Mouse (Mus musculus) neural tube, embryonic 15.5 days (tissue): ENCODE measurements around the gene Nrm. TPM values are rescaled to one million over a fixed set of nuclear protein-coding genes. Genes with fewer than 3 reads are reported as not detected.
A peak's percentile ranks its signal among the peaks of the same experiment; 100 is the strongest.

ENCODE experiments used
- ATAC-seq: fragments of 200-750 bp; cut with Nextera tagmentation; 2 replicates; pipeline ENCODE4 v1.8.0; 2017; ENCODE audit warnings: mild to moderate bottlenecking, moderate TSS enrichment, moderate library complexity; ENCODE audit not compliant: low FRiP score
- H3K27ac ChIP-seq: fragments of 300-500 bp; sonication (generic); replicated peaks from 2 replicates; pipeline ENCODE4 v1.5.1; 2015; ENCODE audit warnings: mild to moderate bottlenecking, inconsistent platforms
- H3K27me3 ChIP-seq: fragments of 300-500 bp; sonication (generic); replicated peaks from 2 replicates; pipeline ENCODE4 v1.6.1; 2015; ENCODE audit warnings: inconsistent platforms
- H3K36me3 ChIP-seq: fragments of 300-500 bp; sonication (generic); 2 replicates; pipeline ENCODE4 v1.6.1; 2015; ENCODE audit warnings: inconsistent platforms
- H3K4me1 ChIP-seq: fragments of 300-500 bp; sonication (generic); 2 replicates; pipeline ENCODE4 v1.6.1; 2015; ENCODE audit warnings: inconsistent platforms
- H3K4me2 ChIP-seq: fragments of 300-500 bp; sonication (generic); 2 replicates; pipeline ENCODE4 v1.6.1; 2015; ENCODE audit warnings: inconsistent platforms, mild to moderate bottlenecking, moderate library complexity
- H3K4me3 ChIP-seq: fragments of 300-500 bp; sonication (generic); replicated peaks from 2 replicates; pipeline ENCODE4 v1.5.1; 2015; ENCODE audit warnings: mild to moderate bottlenecking, inconsistent platforms
- H3K9ac ChIP-seq: fragments of 300-500 bp; sonication (generic); replicated peaks from 2 replicates; pipeline ENCODE4 v1.6.1; 2015; ENCODE audit warnings: mild to moderate bottlenecking, inconsistent platforms
- H3K9me3 ChIP-seq: fragments of 300-500 bp; sonication (generic); replicated peaks from 2 replicates; pipeline ENCODE4 v1.6.1; 2016; ENCODE audit warnings: inconsistent platforms
- WGBS: fragments of 180-500 bp; shearing (Covaris S2); methylation state at CpG from one replicate; pipeline ENCODE4 v1.1.7; 2015; ENCODE audit warnings: mixed read lengths; 5-methylcytosine and 5-hydroxymethylcytosine counted together
- polyA plus RNA-seq: library from polyadenylated mRNA; unstranded; fragments of >200 nt; fragmentation: Nextera tagmentation; extraction: Ambion mirVana; gene quantifications from 2 replicates; pipeline ENCODE4 v1.2.1, GENCODE M21; 2015

Nrm gene
- polyA plus RNA-seq, 1 experiment from 2014 or later = 17.6 TPM

GRCm38 (mm10) chr17:35896781-35897643, 35.9 kb downstream of the Nrm start, which contains the start of gene 2310061I04Rik:
Gene 2310061I04Rik (minus strand): TSS chr17:35897431.
- WGBS = 1% methylated on average over 75 of the region's 86 CpGs
- Histone ChIP-seq H3K9me3 (no peaks in the 10 kb centered on the region), H3K27ac (peak within 1 kb of the TSS; percentile 99), H3K4me1 (peaks cover 29% of the 10 kb centered on the region), H3K9ac (peak within 1 kb of the TSS; percentile 90), H3K36me3 (peaks cover 66% of the 10 kb centered on the region), H3K27me3 (no peaks in the 10 kb centered on the region), H3K4me2 (peak within 1 kb of the TSS; percentile 100), H3K4me3 (peak within 1 kb of the TSS; percentile 87)
- peak; percentile 95 for ATAC-seq

DNA sequence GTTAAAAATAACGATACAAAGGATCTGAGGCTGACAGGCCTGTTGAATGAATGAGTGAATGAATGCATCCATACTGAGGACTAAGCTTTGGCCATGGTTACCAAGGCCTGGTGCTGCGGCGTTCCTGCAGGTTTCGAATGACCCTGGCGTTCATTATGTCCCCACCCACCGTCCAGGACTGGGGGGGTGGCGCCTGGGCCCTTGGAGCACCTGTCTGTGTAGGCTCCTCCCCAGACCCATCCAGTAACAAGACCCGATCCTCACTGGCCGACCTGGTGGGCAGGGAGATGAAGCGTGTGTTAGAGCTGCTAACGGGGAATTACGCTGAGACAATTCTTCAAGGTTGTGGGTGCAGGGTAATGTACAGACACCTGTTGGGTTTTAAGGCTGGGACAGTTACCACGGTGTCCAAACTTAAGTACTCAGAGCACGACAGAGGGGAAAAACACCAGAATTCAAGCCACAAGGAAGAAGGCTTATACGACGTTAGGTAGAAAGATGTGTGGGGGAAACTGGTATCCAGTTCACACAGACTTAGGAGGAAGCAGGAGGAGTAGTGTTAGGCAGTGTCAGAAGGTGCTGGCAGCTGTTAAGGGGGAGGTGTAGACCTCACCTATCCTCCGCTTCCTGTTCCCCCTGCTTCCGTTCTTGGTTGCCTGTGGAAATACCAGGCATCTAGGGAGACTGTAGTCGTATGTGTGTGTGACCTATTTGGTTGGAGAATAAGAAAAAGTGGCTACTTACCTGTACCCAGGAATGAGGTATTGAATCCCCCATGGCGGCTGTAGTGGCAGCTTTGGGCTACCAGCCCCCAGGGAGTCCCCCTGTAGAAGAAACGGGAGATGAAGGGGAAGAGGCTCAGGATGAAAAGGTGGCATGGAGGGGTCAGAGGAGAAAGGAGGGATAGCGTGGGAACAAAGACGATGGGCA, 36.8 kb downstream of the Nrm start:
- H3K27ac ChIP-seq = peak overlapping the region; percentile 99
- no peaks in the 10 kb centered on the region for H3K27me3 ChIP-seq
- peaks cover 29% of the 10 kb centered on the region for H3K4me1 ChIP-seq
- ATAC-seq = peak; percentile 55
- H3K4me2 ChIP-seq = peak overlapping the region; percentile 100
- WGBS = 41% methylated on average over 23 of the region's 23 CpGs
- H3K36me3 ChIP-seq = peaks cover 66% of the 10 kb centered on the region
- no peaks in the 10 kb centered on the region for H3K9me3 ChIP-seq
- peak overlapping the region; percentile 36 for H3K9ac ChIP-seq
- peak overlapping the region; percentile 87 for H3K4me3 ChIP-seq

DNA sequence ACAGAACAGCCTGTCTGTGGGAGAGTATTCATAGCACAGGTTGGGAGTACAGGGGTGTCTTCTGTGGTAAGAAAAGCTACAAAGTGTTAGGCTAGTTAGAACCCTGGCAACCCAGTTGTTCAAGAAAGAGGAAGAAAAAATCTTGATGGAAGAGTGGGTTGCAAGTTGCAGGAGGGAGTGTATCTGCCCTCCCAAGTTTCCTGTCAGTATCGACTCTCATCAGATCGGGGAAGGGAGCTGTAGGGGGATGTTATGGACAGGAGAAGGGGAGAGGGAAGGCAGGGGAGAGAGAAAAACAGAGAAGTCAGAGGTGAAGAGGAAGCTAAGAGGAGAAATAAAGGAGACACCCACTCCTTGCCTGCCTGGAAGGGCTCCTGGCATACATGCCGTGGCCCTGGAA, 39.5 kb downstream of the Nrm start:
- H3K27ac ChIP-seq = no peak overlapping the region
- peaks cover 65% of the 10 kb centered on the region for H3K36me3 ChIP-seq

GRCm38 (mm10) chr17:35903343-35903991, 42.3 kb downstream of the Nrm start:
- H3K36me3 ChIP-seq = peaks cover 79% of the 10 kb centered on the region

More for the DNA sequence above, 39.5 kb downstream of the Nrm start:
- no peak overlapping the region for H3K4me3 ChIP-seq
- H3K9ac ChIP-seq = no peak overlapping the region
- no peaks in the 10 kb centered on the region for H3K27me3 ChIP-seq
- H3K4me2 ChIP-seq = no peak overlapping the region
- ATAC-seq = no peak
- H3K4me1 ChIP-seq = peaks cover 22% of the 10 kb centered on the region
- no peaks in the 10 kb centered on the region for H3K9me3 ChIP-seq
- WGBS = 90% methylated on average over 3 of the region's 3 CpGs

GRCm38 (mm10) chr17:35903992-35904355, 42.9 kb downstream of the Nrm start:
- no peak overlapping the region for H3K4me2 ChIP-seq
- peaks cover 77% of the 10 kb centered on the region for H3K36me3 ChIP-seq
- no peak overlapping the region for H3K4me3 ChIP-seq
- H3K27ac ChIP-seq = no peak overlapping the region
- ATAC-seq = no peak
- H3K4me1 ChIP-seq = peaks cover 26% of the 10 kb centered on the region
- WGBS = 87% methylated on average over 4 of the region's 4 CpGs
- H3K9ac ChIP-seq = no peak overlapping the region
- no peaks in the 10 kb centered on the region for H3K9me3 ChIP-seq
- no peaks in the 10 kb centered on the region for H3K27me3 ChIP-seq

More at GRCm38 (mm10) chr17:35903343-35903991, 42.3 kb downstream of the Nrm start:
- Histone ChIP-seq H3K27me3 (no peaks in the 10 kb centered on the region), H3K9ac (no peak overlapping the region), H3K27ac (no peak overlapping the region), H3K4me2 (no peak overlapping the region), H3K4me1 (peaks cover 21% of the 10 kb centered on the region), H3K9me3 (no peaks in the 10 kb centered on the region), H3K4me3 (no peak overlapping the region)
- WGBS = 91% methylated on average over 9 of the region's 9 CpGs
- ATAC-seq = no peak

- no peak overlapping the region for H3K4me2 ChIP-seq
- H3K9ac ChIP-seq = no peak overlapping the region
- ATAC-seq = no peak
- 98% methylated on average over 1 of the region's 1 CpGs for WGBS
- H3K4me3 ChIP-seq = no peak overlapping the region
- no peak overlapping the region for H3K27ac ChIP-seq
- no peaks in the 10 kb centered on the region for H3K27me3 ChIP-seq
- peaks cover 35% of the 10 kb centered on the region for H3K4me1 ChIP-seq
- peaks cover 61% of the 10 kb centered on the region for H3K36me3 ChIP-seq
- H3K9me3 ChIP-seq = no peaks in the 10 kb centered on the region
These were observed 44.5 kb downstream of the Nrm start for GRCm38 (mm10) chr17:35905587-35905986.

GRCm38 (mm10) chr17:35907609-35908008, 46.5 kb downstream of the Nrm start:
- H3K4me1 ChIP-seq = peaks cover 35% of the 10 kb centered on the region
- peaks cover 46% of the 10 kb centered on the region for H3K36me3 ChIP-seq
- peak overlapping the region; percentile 89; the same call in 1 of the 2 replicates for H3K4me2 ChIP-seq
- no peak for ATAC-seq
- WGBS = 79% methylated on average over 2 of the region's 2 CpGs
- no peak overlapping the region for H3K27ac ChIP-seq
- no peaks in the 10 kb centered on the region for H3K27me3 ChIP-seq
- H3K4me3 ChIP-seq = no peak overlapping the region
- no peak overlapping the region for H3K9ac ChIP-seq
- H3K9me3 ChIP-seq = no peaks in the 10 kb centered on the region

- peaks cover 35% of the 10 kb centered on the region for H3K4me1 ChIP-seq
- H3K9ac ChIP-seq = peak overlapping the region; percentile 88
- H3K4me2 ChIP-seq = peak overlapping the region; percentile 89
- peak overlapping the region; percentile 89 for H3K27ac ChIP-seq
- H3K27me3 ChIP-seq = no peaks in the 10 kb centered on the region
- WGBS = 13% methylated on average over 20 of the region's 20 CpGs
- H3K36me3 ChIP-seq = peaks cover 41% of the 10 kb centered on the region
- ATAC-seq = peak; percentile 52
- H3K9me3 ChIP-seq = no peaks in the 10 kb centered on the region
- peak overlapping the region; percentile 69 for H3K4me3 ChIP-seq
These were observed 48.2 kb downstream of the Nrm start for GRCm38 (mm10) chr17:35909186-35909918.

- peak within 1 kb of the TSS; percentile 69 for H3K4me3 ChIP-seq
- peaks cover 40% of the 10 kb centered on the region for H3K4me1 ChIP-seq
- peak within 1 kb of the TSS; percentile 88 for H3K9ac ChIP-seq
- peak within 1 kb of the TSS; percentile 89 for H3K4me2 ChIP-seq
- H3K9me3 ChIP-seq = no peaks in the 10 kb centered on the region
- ATAC-seq = peak; percentile 93
- peaks cover 38% of the 10 kb centered on the region for H3K36me3 ChIP-seq
- no peaks in the 10 kb centered on the region for H3K27me3 ChIP-seq
- H3K27ac ChIP-seq = peak within 1 kb of the TSS; percentile 89
- 3% methylated on average over 25 of the region's 25 CpGs for WGBS
These were observed 48.8 kb downstream of the Nrm start, which contains the start of gene Atat1 for GRCm38 (mm10) chr17:35909919-35910369. Gene Atat1 (minus strand): TSS chr17:35910075.

- no peaks in the 10 kb centered on the region for H3K27me3 ChIP-seq
- WGBS = 82% methylated on average over 6 of the region's 6 CpGs
- H3K9me3 ChIP-seq = no peaks in the 10 kb centered on the region
- ATAC-seq = no peak
- H3K4me3 ChIP-seq = peak overlapping the region; percentile 73; the same call in 1 of the 2 replicates
- no peak overlapping the region for H3K27ac ChIP-seq
- H3K36me3 ChIP-seq = 0 out of 2 replicates have a peak, but pooled peaks cover 11% of the 10 kb centered on the region
- H3K9ac ChIP-seq = no peak overlapping the region
- H3K4me2 ChIP-seq = peak overlapping the region; percentile 78
- peaks cover 25% of the 10 kb centered on the region for H3K4me1 ChIP-seq
These were observed 53.9 kb downstream of the Nrm start for GRCm38 (mm10) chr17:35914975-35915374.
